Mouse (Mus musculus) lung, adult 18-20 months (tissue): ENCODE measurements around the gene B4galt2.
A peak's percentile ranks its signal among the peaks of the same experiment; 100 is the strongest.

Experiments
- DNase-seq, 2 experiments: peaks; one replicate each; pipeline ENCODE4 v3.0.0; 2022; ENCODE audit warnings: mixed read lengths in 2 of 2

B4galt2 gene

DNA sequence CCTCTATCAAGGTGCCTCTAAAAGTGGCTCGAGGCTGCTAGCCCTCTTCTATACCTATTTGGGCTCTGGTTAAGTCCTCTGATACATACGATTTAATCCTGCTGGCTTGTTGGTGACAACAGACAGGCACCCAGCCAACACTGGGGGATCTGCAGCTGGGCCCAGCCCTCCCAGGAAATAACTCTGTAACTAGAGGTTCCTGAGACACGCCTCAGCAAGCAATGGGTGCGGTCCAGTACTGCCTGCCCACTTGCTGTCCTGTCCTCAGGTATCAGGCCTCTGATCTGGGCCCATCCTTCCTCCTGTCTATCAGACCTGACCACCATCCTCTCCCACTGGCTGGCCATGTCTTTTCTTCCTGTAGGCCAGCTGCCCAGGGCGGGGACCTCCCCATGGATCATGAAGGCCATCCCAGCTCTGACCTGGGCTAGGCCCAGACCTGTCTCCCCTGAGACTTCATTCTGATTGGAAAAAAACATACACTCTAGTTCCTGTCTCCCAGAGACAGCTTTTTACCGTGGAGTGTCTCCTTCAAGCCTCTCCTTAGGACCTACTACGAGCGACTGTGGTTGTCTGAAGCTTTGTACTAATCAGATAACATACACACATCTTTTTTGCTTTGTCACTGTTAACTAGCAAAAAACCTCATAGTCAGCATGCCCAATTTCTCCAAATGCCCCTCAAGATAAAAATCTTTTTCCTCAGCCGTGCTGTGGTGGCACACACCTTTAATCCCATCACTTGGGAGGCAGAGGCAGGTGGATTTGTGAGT is 51.2 kb downstream of the B4galt2 start:
- peak; percentile 57 to 73 for DNase-seq

- no peak for DNase-seq
These were observed 51.8 kb downstream of the B4galt2 start for GRCm38 (mm10) chr4:117831499-117831898.

DNA sequence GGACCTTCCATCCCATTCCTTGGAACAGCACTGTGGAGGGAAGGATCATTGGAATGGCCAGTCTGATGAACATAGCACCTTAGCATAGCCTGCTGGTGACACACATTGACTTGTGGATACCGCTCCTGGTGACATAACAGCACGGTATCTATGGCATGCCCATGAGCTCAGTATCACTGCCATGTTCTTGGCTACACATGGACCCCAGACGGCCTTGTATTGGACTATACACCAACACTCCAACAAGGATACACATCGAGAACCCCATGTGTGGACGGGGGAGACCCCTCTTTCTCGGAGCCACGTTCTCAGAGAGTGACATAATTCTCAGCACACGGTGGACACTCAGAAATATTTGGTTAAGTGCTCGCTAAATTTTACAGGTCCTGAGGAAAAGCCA is 52.5 kb downstream of the B4galt2 start:
- DNase-seq = no peak

DNA sequence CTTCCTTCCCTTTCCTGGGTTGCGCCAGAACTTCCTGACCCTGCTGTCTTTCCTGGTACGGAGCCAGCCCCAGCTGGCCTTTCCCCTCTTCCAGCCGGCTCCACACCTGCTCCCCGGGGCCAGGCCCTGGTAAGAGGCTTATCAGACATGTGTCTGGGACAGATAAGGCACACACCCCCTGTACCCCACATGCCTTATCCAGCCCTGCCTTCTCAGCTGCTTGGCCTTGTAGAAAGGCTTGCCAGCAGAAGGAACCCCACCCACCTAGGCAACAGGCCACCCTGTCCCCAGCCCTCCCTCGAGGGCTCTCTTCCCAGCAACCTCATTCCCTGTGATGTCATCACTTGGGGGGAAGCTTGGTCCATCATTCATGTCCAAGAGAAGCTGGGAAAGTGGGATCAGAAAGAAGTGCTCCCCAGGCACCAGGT is 53.1 kb downstream of the B4galt2 start:
- peak; percentile 56 to 73 for DNase-seq

DNA sequence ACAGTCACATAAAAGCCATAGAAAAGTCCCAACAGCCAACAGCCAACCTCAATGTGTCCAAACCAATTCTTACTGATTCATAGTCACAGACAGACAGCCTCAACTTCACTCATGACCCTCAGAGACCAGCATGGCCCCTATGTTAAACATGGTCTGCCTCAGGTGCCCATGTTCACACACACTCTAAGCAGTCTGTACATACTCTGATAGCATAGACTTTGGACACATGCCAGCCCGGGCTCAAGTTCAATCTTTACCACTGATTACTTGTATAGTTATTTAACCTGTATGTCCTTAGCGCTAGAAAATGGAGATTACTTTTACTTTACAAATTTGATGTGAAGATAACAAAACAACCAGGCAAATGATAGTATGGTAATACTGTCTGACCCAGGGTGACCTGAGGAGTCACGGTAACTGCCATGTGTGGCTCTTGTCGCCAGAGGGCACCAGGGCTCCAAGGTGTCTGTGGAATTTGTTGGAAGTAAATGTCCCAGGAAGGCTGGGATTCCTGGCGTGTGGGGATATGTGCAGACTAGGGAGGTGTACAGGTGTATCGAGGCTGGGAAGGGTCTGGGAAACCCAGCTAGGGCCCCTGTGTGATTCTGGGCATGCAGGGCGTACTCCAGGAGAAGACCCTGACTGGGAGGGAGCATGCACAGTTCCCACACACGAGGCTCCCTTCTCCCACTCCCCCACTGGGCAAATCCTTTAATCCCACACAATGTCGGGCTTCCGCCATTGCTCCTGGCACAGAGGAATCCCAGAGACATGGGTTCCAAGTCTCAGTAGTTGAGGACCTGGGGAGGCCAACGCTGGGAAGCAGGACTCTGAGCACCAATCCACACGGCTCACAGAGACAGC is 53.8 kb downstream of the B4galt2 start:
- DNase-seq = peak; percentile 75 to 78

DNA sequence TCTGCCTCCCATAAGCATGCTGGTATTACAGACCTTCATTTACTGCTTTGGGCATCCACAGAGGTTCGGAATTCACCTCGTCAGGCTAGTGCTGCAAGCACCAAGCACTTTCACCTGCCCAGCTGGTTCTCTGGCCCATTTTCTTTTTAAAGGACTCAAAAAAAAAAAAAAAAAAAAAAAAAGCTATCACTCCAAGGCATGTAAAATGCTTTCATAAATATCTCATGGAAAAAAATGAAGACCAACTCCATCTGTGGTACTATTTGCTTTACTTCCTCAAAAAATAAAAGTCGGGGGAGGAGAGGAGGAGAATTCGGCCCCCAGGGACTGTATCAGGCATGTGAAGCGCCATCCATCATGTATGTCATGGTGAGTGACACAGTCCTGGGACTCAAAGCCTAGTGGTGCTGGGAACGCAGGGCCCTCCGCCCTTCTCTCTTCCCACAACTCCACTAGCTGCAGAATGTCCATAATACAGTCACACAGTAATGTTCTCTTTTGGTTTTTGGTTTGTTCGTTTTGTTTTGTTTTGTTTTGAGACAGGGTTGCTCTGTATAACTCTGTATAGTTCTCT is 54.6 kb downstream of the B4galt2 start:
- no peak for DNase-seq
